Mouse (Mus musculus): ENCODE results near the gene Pias1.

GRCm38 (mm10) chr9:62894486-62894885 lies 93.2 kb downstream of the Pias1 start:
- TF ChIP-seq CTCF (IDR thresholded peaks at IDR 0.05; ENCODE audit: insufficient read depth, low read length) (no peak), POLR2A (IDR thresholded peaks at IDR 0.05; ENCODE audit: borderline replicate concordance, extremely low read depth, low read depth, low read length) (no peak)
